Mouse (Mus musculus) ES-Bruce4 (cell line): Measurements from ENCODE around the gene Slc30a4.

ENCODE experiments used
- CTCF ChIP-seq: IDR thresholded peaks from one replicate; pipeline ENCODE4 v1.8.1; 2011; ENCODE audit warnings: low read depth, low read length
- EP300 ChIP-seq: IDR thresholded peaks from 2 replicates; pipeline ENCODE4 v1.6.1; 2011; ENCODE audit warnings: low read depth, low read length; ENCODE audit not compliant: insufficient read depth
- POLR2A ChIP-seq: IDR thresholded peaks from one replicate; pipeline ENCODE4 v1.8.1; 2011; ENCODE audit warnings: low read length; ENCODE audit not compliant: insufficient read depth

GRCm38 (mm10) chr2:122672841-122673240 lies 29.6 kb downstream of the Slc30a4 start:
- TF ChIP-seq EP300: no peak
- no peak for TF ChIP-seq CTCF
- no peak for TF ChIP-seq POLR2A
